Mouse (Mus musculus) embryonic facial prominence, embryonic 14.5 days (tissue): ENCODE measurements around the gene Rin2. TPM values are rescaled to one million over a fixed set of nuclear protein-coding genes. Genes with fewer than 3 reads are reported as not detected.

Experiments
- ATAC-seq: fragments of 200-750 bp; cut with Nextera tagmentation; 2 replicates; pipeline ENCODE4 v1.8.0; 2017; ENCODE audit warnings: low read depth, moderate number of reproducible peaks, moderate TSS enrichment
- DNase-seq: peaks from one replicate; pipeline ENCODE4 v3.0.0-alpha.2; 2015; ENCODE audit warnings: low spot score
- H3K27ac ChIP-seq: fragments of 300-500 bp; sonication (generic); replicated peaks from 2 replicates; pipeline ENCODE4 v1.5.1; 2014; ENCODE audit warnings: low read depth, mild to moderate bottlenecking, low read length, moderate library complexity
- H3K27me3 ChIP-seq: fragments of 300-500 bp; sonication (generic); replicated peaks from 2 replicates; pipeline ENCODE4 v1.6.1; 2014; ENCODE audit warnings: low read length; ENCODE audit not compliant: control insufficient read depth, insufficient read depth
- H3K36me3 ChIP-seq: fragments of 300-500 bp; sonication (generic); 2 replicates; pipeline ENCODE4 v1.6.1; 2014; ENCODE audit warnings: low read length, mixed read lengths; ENCODE audit not compliant: control insufficient read depth, insufficient read depth
- H3K4me1 ChIP-seq: fragments of 300-500 bp; sonication (generic); 2 replicates; pipeline ENCODE4 v1.6.1; 2014; ENCODE audit warnings: antibody characterized with exemption, low read length; ENCODE audit not compliant: control insufficient read depth, insufficient read depth
- H3K4me2 ChIP-seq: fragments of 300-500 bp; sonication (generic); 2 replicates; pipeline ENCODE4 v1.6.1; 2014; ENCODE audit warnings: low read depth, mild to moderate bottlenecking, low read length, moderate library complexity, mixed read lengths
- H3K4me3 ChIP-seq: fragments of 300-500 bp; sonication (generic); 2 replicates; pipeline ENCODE4 v1.5.1; 2014; ENCODE audit warnings: low read depth, mild to moderate bottlenecking, low read length
- H3K9ac ChIP-seq: fragments of 300-500 bp; sonication (generic); 2 replicates; pipeline ENCODE4 v1.6.1; 2014; ENCODE audit warnings: low read depth, mild to moderate bottlenecking, low read length, moderate library complexity, mixed read lengths
- H3K9me3 ChIP-seq: fragments of 300-500 bp; sonication (generic); 2 replicates; pipeline ENCODE4 v1.6.1; 2016; ENCODE audit warnings: low read length; ENCODE audit not compliant: control insufficient read depth
- WGBS: fragments of 180-500 bp; shearing (Covaris S2); extraction: QIAGEN DNeasy Blood & Tissue Kit; methylation state at CpG from one replicate; pipeline ENCODE4 v1.1.7; 2014; 5-methylcytosine and 5-hydroxymethylcytosine counted together
- polyA plus RNA-seq: library from polyadenylated mRNA; unstranded; fragments of >200 nt; fragmentation: Nextera tagmentation; extraction: Ambion mirVana; gene quantifications from 2 replicates; pipeline ENCODE4 v1.2.1, GENCODE M21; 2014

Gene Rin2
- polyA plus RNA-seq, 1 experiment from 2014 or later: 33.0 TPM

- H3K27me3 ChIP-seq: no peaks in the 10 kb centered on the region
- H3K9ac ChIP-seq: no peak overlapping the region
- no peak overlapping the region for H3K4me2 ChIP-seq
- no peaks in the 10 kb centered on the region for H3K36me3 ChIP-seq
- DNase-seq (no peak), ATAC-seq (no peak)
- H3K4me3 ChIP-seq: no peak overlapping the region
- H3K9me3 ChIP-seq: no peaks in the 10 kb centered on the region
- H3K27ac ChIP-seq: no peak overlapping the region
- peaks cover 14% of the 10 kb centered on the region for H3K4me1 ChIP-seq
- 85% methylated on average over 4 of the region's 4 CpGs for WGBS
Measured at GRCm38 (mm10) chr2:145829231-145829630, 154.2 kb downstream of the Rin2 start.

GRCm38 (mm10) chr2:145830417-145830816 is 155.4 kb downstream of the Rin2 start:
- Histone ChIP-seq H3K4me3 (no peak overlapping the region), H3K4me1 (peaks cover 14% of the 10 kb centered on the region), H3K4me2 (no peak overlapping the region), H3K9ac (no peak overlapping the region), H3K36me3 (no peaks in the 10 kb centered on the region), H3K9me3 (no peaks in the 10 kb centered on the region), H3K27me3 (no peaks in the 10 kb centered on the region), H3K27ac (no peak overlapping the region)
- 89% methylated on average over 3 of the region's 3 CpGs for WGBS
- no peak for ATAC-seq
- DNase-seq: no peak

- Histone ChIP-seq H3K27me3 (no peaks in the 10 kb centered on the region), H3K9me3 (no peaks in the 10 kb centered on the region), H3K4me2 (peak overlapping the region; percentile 39), H3K9ac (peak overlapping the region; percentile 25; the same call in 1 of the 2 replicates), H3K4me1 (peaks cover 14% of the 10 kb centered on the region), H3K27ac (peak overlapping the region; percentile 90), H3K36me3 (no peaks in the 10 kb centered on the region), H3K4me3 (0 out of 2 replicates have a peak overlapping the region, but pooled peaks have one; percentile 3)
- peak; percentile 93 for ATAC-seq
- peak; percentile 96 for DNase-seq
- WGBS: 21% methylated on average over 17 of the region's 17 CpGs
Measured at GRCm38 (mm10) chr2:145831949-145832835, 157.2 kb downstream of the Rin2 start.

GRCm38 (mm10) chr2:145832836-145833221 is 157.8 kb downstream of the Rin2 start:
- Histone ChIP-seq H3K27me3 (no peaks in the 10 kb centered on the region), H3K36me3 (no peaks in the 10 kb centered on the region), H3K9me3 (no peaks in the 10 kb centered on the region), H3K9ac (no peak overlapping the region), H3K4me3 (0 out of 2 replicates have a peak overlapping the region, but pooled peaks have one; percentile 3), H3K27ac (peak overlapping the region; percentile 90), H3K4me1 (peaks cover 14% of the 10 kb centered on the region), H3K4me2 (peak overlapping the region; percentile 39)
- DNase-seq: peak; percentile 41
- ATAC-seq: 0 out of 2 replicates have a peak, but pooled peaks have one; percentile 19
- WGBS: 18% methylated on average over 5 of the region's 5 CpGs

- no peak for DNase-seq
- H3K4me3 ChIP-seq: no peak overlapping the region
- H3K4me2 ChIP-seq: peak overlapping the region; percentile 39; the same call in 1 of the 2 replicates
- H3K9me3 ChIP-seq: no peaks in the 10 kb centered on the region
- no peaks in the 10 kb centered on the region for H3K36me3 ChIP-seq
- no peak overlapping the region for H3K9ac ChIP-seq
- ATAC-seq: no peak
- peak overlapping the region; percentile 90 for H3K27ac ChIP-seq
- peaks cover 14% of the 10 kb centered on the region for H3K4me1 ChIP-seq
- H3K27me3 ChIP-seq: no peaks in the 10 kb centered on the region
- WGBS: 52% methylated on average over 3 of the region's 3 CpGs
Measured at GRCm38 (mm10) chr2:145833341-145833740, 158.3 kb downstream of the Rin2 start.

- H3K9me3 ChIP-seq: no peaks in the 10 kb centered on the region
- H3K27ac ChIP-seq: no peak overlapping the region
- 81% methylated on average over 1 of the region's 1 CpGs for WGBS
- H3K9ac ChIP-seq: no peak overlapping the region
- H3K27me3 ChIP-seq: no peaks in the 10 kb centered on the region
- DNase-seq (no peak), ATAC-seq (no peak)
- no peaks in the 10 kb centered on the region for H3K36me3 ChIP-seq
- H3K4me3 ChIP-seq: no peak overlapping the region
- no peak overlapping the region for H3K4me2 ChIP-seq
- peaks cover 14% of the 10 kb centered on the region for H3K4me1 ChIP-seq
Measured at GRCm38 (mm10) chr2:145835920-145836319, 160.9 kb downstream of the Rin2 start.

- Histone ChIP-seq H3K36me3 (no peaks in the 10 kb centered on the region), H3K9me3 (no peaks in the 10 kb centered on the region), H3K27ac (no peak overlapping the region), H3K4me2 (no peak overlapping the region), H3K4me1 (no peaks in the 10 kb centered on the region), H3K4me3 (no peak overlapping the region), H3K9ac (no peak overlapping the region), H3K27me3 (no peaks in the 10 kb centered on the region)
- 82% methylated on average over 3 of the region's 3 CpGs for WGBS
- no peak for DNase-seq
- no peak for ATAC-seq
Measured at GRCm38 (mm10) chr2:145838675-145839074, 163.7 kb downstream of the Rin2 start.

- H3K4me2 ChIP-seq: no peak overlapping the region
- no peak overlapping the region for H3K9ac ChIP-seq
- no peak for ATAC-seq
- H3K36me3 ChIP-seq: no peaks in the 10 kb centered on the region
- H3K4me3 ChIP-seq: no peak overlapping the region
- H3K9me3 ChIP-seq: no peaks in the 10 kb centered on the region
- H3K4me1 ChIP-seq: no peaks in the 10 kb centered on the region
- WGBS: 82% methylated on average over 9 of the region's 9 CpGs
- DNase-seq: no peak
- no peaks in the 10 kb centered on the region for H3K27me3 ChIP-seq
- no peak overlapping the region for H3K27ac ChIP-seq
Measured at GRCm38 (mm10) chr2:145839565-145840315, 164.7 kb downstream of the Rin2 start.
